Mouse (Mus musculus): ENCODE results near the gene Slc5a6.
A peak's percentile ranks its signal among the peaks of the same experiment; 100 is the strongest.
"Not testable (repeated sequence)": the region's sequence is repeated elsewhere in the genome, so short reads cannot be mapped to it uniquely, and the experiment has no call there.

Slc5a6 gene

DNA sequence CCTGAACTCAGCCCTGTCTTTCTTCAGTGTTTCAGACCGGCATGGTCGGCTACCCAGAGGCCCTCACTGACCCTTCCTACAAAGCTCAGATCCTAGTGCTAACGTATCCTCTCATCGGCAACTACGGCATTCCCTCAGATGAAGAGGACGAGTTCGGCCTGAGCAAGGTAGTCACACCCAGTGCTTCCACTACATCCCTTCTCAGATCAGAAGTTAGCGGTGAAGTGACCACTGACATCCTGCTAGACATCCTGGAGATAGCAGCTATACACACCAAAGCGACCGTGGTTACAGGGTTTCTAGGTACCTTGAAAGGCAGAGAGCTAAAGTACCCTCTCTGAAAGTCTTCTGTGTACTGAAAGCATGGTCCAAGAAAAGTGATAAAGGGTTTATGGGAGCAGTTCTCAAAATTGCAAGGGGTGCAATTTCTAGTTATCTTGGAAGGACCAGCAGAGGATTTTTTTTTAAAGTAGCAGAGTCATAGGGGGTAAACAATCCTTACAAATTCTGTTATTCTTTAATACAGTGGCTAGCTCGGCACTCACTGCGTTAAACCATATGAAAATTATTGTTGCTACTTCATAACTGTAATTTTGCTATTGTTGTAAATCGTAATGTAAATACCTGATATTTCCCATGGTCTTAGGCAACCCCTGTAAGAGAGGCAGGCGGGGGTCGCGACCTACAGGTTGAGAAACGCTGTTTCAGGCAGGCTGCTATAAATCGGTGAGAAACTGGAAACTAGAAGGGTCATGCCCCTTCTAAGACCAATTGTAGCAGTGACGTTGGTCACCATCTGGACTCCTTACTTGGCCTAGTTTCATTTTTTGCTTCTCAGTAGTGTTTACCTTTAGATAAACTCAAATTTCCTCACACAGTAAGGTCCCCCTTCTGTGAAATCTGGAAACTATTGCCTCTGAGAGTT, 6.8 kb upstream of the Slc5a6 start:
- no peak for DNase-seq

DNA sequence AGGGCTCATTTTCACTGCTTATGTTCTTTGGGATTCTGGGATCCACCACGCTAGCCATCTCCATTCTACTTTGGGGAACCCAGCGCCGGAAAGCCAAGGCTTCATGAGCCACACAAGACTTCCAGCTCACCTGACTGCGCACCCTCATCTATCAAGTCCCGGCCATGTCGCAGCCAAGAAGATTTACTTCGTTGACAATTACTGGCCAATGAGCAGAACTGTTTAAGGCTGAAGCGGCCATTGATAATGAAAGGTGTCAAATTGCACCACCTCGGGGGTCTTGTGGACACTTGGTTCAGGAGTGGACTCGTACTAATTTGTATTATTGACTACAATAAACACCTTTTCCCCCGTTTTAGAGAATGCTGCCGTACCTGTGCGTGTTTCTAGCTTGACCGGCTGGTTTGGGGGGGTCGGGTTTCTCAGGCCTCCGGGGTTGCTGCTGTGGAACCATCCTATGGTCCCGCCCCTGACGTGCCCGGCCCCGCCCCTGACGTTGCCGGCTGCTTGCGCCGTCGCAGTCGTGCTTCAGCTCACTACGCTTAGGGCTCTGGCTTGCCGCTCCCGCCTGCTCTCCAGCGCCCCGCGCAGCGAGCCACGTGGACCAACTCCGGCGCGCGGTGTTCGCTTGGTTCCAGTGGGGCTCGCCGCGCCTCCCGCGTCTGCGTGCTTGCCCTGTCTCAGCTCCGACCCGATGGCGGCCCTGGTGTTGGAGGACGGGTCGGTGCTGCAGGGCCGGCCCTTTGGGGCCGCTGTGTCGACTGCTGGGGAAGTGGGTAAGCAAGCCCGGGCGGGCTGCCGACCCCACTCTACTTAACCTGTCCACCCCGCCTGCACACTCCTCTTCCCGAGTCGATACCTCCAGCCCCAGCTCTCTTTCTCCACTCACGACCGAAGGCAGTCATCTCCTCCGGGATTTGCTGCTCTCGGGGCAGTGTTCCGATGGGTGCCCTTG, 5.8 kb upstream of the Slc5a6 start, which contains the start of gene Cad:
Gene Cad, plus strand, starts transcription at position 520 of the 955 bp plus-strand sequence.
- peak; percentile 92 for DNase-seq

DNA sequence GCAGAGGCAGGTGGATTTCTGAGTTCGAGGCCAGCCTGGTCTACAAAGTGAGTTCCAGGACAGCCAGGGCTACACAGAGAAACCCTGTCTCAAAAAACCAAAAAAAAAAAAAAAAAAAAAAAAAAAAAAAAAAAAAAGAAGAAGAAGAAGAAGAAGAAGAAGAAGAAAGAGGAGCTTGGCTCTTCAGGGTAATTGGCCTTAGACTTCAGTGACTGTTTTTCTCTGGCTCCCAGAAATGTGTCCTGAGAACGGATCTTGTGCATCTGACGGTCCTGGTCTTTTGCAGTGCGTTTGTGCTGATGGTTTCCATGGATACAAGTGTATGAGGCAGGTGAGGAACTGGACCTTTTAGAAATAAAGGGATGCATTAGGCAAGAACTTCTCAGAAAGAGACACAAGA, 5.0 kb upstream of the Slc5a6 start:
- not testable (repeated sequence) for DNase-seq

DNA sequence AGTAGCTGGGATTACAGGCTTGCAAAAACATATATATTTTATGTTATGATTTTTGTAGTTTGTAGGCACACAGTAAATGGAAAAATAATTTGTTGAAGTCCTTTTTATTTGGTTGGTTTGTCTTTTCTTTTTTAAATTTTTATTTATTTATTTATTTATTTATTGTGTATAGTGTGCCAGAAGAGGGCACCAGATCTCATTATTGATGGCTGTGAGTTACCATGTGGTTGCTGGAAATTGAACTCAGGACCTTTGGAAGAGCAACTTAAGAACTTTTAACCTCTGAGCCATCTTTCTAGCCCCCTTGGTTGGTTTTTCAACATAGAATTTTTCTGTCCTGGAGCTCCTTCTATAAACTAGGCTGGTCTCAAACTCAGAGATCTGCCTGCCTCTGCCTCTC, 1.7 kb upstream of the Slc5a6 start:
- no peak for DNase-seq

DNA sequence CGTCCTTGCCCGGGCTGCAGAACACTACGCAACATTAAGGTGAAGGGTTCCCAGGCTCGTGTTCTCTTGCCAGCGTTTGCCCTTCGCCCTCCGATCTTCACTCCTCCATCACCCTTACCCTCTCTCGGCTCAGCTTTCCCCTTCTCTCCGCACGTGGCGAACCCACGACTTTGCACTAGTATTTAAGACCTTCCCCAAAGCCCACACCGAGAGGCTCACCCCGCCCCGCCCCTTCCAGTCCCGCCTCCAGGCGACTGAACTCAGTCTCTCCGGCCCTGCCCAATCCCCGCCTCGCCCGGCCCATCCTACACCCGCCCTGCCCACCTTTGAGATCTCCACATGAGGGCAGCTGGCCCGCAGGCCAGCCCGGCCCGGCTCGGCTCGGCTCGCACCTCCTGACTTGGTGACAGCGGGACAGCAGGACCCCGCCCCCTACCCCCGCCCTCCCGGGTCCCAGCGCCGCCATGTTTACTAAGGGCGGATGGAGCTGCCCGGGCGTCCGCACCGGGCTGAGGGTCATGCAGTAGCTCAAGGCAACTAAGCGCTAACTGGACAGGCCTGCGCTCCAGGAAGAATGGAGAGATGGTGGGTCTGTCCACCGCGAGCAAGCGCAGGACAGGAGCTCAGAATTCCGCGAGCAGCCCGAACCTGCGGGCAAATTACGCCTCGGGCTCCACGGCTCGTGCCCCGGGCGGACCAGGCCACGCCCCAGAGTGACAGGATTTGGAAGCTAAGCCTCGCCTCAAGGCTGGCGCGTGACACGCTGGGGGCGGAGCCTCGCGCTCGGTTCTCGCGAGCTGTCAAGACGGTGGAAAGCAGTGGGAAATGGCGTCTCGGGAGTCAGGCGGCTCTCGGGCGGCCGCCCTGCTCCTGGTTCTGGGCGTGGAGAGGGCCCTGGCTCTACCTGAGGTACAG, 619 bp downstream of the Slc5a6 start, which contains the start of gene Atraid:
Gene Atraid, plus strand, starts transcription at position 465 of the 915 bp plus-strand sequence.
- DNase-seq: peak; percentile 98

DNA sequence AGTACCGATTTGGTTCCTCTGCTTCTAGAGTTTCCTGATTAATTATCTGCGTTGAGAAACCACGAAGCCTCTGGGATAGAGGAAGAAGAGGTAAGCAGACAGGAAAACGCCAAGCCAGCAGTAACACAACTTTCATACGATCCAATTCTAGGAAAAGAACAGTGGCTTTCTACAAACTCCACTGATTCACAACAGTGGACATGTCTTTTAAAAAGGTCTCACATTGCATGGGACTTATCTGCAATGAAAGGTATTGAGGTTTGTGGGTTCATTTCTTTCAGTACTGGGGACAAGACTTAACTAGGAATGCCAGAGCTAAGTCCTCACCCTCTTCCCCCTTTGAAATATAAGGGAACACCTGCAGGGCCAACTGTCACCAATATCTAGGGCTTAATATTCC, 1.6 kb downstream of the Slc5a6 start:
- DNase-seq: no peak

DNA sequence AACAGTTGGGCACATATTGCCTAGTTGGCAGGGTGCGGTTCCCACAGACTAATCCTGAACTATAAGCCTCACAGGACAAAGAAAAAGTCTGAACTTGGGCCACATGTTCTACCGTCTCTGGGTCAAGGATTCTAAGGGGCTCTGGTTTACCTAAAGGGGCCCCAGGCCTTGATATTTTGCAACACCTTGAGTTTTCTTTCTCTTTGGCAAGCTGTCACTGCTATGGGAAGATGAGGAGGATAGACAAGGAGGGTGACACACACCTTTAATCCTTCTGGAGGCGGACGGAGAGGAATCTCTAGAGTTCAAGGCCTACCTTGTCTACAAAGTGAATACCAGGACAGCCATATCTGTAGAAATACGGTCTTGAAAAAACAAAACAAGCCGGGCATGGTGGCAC, 2.3 kb downstream of the Slc5a6 start:
- DNase-seq: no peak

DNA sequence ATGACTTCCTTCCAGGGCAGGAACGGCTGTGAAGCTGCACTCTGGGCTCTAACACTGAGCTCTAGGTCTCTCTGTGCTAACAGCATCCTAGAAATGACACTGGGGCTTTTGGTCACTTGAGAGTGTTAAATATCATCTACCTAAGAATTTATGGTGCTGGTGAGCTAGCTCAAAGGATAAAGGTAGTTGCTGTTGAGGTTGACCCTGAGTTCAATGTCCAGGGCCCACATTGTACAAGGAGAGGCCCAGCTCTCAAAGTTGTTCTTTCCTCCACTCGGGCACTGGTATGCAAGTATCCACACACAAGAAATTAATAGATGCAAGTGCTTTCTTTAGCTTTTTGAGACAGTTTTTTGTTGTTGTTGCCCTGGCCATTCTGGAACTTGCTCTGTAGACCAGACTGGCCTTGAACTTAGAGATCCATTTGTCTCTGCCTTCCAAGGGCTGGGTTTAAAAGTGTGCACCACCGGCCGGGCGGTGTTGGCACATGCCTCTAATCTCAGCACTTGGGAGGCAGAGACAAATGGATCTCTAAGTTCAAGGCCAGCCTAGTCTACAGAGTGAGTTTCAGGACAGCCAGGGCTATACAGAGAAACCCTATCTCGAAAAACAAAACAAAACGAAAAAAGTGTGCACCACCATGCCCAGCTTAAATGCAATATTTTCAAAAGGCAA, 10.4 kb downstream of the Slc5a6 start:
- DNase-seq: no peak

DNA sequence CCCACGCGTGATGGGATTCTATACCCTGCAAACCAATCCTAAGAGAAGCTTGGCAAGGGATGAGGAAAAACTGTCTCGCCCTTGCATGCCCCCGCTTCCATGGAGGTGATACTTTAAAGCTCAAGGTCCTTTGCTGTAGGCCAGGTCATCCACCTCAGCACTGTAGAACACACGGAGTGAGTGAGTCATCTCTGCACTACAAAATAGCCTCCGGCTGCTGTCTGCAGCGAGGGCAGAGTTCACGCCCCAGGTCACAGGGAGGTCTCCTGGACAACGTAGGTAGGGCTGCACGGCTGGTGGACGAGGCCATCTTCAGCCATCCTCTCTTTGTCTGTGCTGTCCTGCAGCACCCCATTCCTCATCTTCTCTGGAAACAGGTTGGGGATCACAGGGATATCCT, 12.2 kb downstream of the Slc5a6 start:
- DNase-seq: not testable (repeated sequence)

DNA sequence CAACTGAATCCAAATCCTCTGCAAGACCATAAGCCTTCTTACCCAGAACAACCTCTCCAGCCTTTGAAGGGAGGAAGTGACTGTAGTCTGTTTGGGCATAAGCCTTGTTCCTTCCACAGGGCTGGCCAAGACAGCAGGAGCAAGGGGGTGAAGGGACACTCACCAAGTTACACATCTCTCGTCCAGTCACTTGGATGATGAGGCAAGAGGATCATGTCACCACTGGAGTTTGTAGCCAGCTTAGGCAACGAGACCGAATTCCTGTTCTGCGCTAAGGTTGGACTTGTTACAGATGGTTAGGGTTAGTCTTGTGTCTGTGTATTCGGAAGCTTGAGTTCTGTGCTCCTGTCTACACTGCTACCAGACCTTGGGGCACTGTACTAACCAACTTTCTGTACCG, 14.1 kb downstream of the Slc5a6 start:
- DNase-seq: no peak

DNA sequence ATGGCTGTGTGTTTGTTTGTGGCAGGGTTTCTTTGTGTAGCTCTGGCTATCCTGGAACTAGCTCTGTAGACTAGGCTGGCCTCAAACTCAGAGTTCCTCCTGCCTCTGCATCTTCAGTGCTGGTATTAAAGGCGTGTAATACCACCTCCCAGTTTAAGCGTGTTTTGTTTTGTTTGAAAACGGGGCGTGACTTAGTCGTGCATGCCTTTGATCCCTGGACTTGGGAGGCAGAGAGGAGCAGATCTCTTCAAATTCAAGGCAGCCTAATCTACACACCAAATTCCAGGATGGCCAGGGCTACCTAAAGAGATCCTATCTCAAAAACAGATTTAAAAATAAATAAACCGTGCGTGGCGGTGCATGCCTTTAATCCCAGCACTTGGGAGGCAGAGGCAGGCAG, 17.2 kb downstream of the Slc5a6 start:
- DNase-seq: no peak

DNA sequence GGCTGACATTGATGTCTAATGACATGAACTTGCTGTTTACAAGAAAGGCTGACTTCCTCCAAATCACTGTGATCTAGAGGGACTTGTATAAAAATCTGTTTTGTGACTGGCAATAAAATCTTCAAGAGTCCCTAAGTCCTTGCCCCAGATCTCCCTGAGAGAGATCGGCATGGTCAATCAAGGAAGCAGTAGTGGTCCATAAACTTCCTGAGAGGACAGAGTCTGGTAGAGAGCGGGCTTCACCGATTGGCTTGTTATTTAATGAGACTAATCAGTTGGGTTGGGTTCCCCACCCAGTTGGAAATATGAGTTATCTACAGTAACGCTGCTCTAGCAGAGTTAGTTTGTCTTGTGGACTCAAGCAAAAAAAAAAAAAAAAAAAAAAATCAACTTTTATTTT, 17.8 kb downstream of the Slc5a6 start:
- DNase-seq: no peak

DNA sequence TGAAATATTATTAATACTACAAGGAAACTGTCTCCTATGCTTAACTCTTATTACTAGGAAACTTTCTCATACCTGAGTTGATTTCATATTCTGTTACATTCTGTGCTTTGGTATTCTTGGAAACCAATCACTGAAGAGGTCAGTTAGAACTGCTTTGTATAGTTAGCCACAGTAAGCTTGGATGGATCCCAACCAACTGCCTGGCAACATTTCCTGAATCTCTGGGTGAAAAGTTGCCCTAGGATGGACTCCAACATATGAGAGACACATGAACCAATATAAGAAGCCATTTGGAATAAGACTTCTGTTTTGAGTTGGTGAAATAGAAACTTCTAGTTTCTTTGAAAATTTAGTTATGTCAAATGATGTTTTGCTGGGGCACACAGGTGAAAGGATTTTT, 24.1 kb downstream of the Slc5a6 start:
- no peak for DNase-seq

DNA sequence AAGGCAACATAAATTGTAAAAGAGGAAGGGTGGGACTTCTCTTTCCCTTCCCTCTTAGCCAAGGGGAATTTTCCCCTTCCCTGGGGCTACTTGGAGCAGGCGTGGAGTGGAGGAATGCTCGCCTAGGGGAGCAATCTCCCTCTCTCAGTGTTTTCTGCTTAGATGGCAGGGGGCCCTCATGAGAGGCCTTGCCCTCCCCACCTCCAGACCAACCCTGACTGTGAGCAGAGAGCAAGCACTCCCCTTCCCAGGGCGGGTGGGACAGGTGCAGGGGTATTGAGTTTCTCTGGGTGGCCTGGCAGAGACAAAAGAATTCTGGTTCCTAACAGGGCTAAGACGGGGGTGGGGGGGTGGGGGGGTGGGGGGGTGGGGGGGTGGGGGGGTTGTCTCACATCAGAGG, 25.5 kb downstream of the Slc5a6 start:
- DNase-seq: no peak

DNA sequence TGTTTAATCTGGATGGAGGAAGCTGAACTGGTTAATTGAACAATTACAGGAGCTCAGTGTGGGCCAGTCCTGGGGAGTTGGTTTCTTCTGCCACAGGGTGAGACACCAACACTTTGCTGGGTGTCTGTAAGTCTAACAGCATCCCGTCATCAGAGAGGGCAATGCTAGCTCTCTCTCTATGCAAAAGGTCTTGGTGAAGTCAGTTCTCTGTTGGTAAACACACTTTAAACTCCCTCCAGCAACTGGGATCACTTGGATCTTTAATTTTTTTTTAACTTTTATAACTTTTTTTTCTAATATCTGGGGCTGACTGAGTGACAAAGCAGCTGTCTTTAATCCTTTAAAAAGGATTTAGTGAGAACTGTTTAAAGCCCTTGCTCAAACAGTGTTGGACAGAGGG, 26.0 kb downstream of the Slc5a6 start:
- DNase-seq: no peak

DNA sequence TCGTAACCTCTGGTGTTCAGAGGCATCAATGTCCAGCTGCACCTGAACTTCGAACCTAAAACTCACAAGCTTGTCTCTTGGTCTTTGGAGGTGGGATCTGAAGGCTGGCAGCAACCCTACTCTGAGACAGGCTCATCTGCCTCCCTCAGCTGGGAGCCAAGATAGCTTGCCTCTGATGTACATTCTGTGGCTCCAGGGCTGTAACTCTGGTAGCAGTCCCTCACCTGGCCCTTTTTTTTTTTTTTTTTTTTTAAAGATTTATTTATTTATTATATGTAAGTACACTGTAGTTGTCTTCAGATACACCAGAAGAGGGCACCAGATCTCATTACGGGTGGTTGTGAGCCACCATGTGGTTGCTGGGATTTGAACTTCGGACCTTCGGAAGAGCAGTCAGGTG, 26.9 kb downstream of the Slc5a6 start:
- DNase-seq: not testable (repeated sequence)

DNA sequence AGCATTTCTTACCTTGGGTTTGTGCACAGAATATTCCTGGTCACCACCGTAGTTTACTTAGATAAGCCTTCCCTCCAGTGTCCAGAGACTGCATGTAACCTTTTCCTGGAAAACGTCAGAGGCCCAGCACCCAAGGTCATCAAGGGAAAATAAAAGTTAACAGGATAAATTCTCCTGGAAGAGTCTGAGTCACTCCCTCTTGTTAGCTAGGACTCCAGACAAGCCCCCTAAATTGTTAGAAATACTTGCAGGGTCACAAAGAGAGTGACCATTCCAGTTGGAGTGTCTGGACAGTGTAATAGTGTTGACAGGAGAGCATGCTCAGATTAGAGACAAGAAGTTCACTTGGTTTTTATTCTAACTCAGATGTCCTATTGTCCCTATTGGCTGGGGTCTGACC, 32.8 kb downstream of the Slc5a6 start:
- DNase-seq: no peak

DNA sequence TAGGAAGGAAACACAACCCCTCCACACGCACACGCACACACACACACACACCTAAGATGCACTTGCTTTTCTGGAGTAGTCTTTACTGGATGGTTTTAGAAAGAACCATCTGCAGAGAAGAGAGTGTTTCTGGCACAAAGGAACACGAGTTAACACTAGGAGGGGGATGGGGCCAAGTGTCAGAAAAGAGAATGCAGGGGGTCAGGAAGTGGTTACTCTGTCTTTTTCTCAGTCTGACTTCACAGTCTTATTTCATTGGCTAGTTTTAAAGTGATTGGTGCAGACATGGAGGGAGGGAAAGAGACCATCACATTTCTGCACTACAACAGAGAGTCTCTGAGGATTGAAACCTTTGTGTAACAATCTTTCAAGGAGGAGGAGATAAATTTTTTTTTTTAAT, 36.0 kb downstream of the Slc5a6 start:
- DNase-seq: no peak

DNA sequence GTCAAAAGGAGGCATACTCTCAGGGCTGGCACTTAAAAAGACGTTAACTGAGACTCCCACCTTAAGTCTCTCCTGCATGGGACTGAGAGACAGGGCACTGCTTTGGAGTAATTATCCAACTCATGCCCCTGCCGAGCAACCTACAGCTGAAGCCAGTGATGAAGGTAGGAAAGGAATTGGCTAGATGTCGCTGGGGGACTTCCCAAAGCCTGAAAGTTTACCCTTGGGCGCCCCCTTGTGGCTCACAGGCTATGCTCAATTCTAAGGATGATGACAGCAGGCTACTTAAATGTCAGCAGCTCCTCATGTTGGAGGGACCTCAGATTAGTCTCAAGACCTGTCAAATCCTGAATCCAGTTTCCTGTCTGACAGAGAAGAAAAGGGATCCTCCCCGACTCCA, 44.5 kb downstream of the Slc5a6 start:
- DNase-seq: peak; percentile 79

DNA sequence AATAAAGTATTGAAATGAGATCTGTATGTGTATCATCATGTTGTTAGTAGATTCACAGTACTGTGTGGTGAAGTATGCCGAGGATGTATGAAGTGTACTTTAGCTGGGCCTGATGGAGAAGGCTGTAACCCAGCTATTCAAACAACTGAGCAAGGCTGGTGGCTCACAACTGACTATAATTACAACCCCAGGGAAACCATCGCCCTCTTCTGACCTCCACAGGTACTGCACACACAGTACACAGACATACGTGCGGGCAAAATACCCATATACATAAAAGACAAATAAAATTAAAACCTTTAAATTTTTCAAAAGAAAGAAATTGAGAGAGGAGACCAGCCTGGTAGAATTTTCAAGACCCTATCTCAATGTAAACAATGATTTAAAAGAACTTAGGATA, 47.2 kb downstream of the Slc5a6 start:
- DNase-seq: no peak

DNA sequence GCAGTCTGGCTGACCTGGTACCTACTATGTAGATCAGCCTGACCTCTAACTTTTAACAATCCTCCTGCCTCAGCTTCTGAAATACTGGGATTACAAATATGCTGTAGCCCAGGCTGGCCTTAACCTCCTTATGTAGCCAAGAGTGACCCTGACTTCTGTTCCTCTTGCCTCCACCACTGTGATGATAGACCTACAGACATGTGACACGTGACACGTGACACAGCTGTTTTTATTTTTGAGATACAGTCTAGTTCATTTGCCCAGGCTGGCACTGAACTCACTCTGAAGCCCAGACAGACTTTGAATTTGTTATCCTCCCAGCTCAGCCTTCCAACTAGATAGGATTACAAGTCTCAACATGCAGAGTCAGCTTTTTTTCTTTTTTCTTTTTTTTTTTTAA, 47.7 kb downstream of the Slc5a6 start:
- DNase-seq: no peak

DNA sequence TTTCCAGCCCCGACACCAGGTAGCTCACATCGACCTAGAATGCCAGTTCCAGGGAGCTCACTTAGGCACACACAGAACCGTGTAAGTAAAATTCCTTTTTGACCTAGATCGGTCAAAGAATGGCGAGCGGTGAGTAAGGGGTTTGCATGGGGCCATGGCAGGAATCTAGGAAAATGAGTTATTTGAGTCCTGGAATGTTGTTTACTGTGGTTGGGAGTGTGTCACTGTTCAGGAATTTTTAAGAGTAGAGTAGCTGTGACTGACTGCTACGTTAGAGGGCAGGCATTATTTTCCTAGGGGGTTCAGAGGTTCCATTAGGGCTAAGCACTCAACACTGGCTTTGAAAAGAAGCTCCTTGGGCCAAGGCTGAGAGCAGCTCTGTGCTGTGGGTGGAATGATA, 48.6 kb downstream of the Slc5a6 start:
- no peak for DNase-seq
